Mouse (Mus musculus) midbrain, embryonic 10.5 days (tissue): Measurements from ENCODE around the gene Cacybp. TPM values are rescaled to one million over a fixed set of nuclear protein-coding genes. Genes with fewer than 3 reads are reported as not detected.

ENCODE experiments used
- polyA plus RNA-seq: library from polyadenylated mRNA; unstranded; fragments of >200 nt; fragmentation: Nextera tagmentation; extraction: Ambion mirVana; gene quantifications from 2 replicates; pipeline ENCODE4 v1.2.1, GENCODE M21; 2016

Gene Cacybp
- polyA plus RNA-seq, 1 experiment from 2014 or later, result 335 TPM

Other genes starting within 250 kb of the Cacybp start
- gene 4930523C07Rik, start 168.5 kb downstream of the Cacybp start, polyA plus RNA-seq, result 1.8 and 3.2 TPM in 2 replicates
- gene Tnn, start 59.3 kb downstream of the Cacybp start, polyA plus RNA-seq, result not detected in 2 replicates
- gene Mrps14, start 17.7 kb downstream of the Cacybp start, polyA plus RNA-seq, result 245 and 255 TPM in 2 replicates